ENCODE assay signal across 15 mouse cellular contexts in genomic region chr9:86186751-86187747, GRCm38 (mm10).
A peak's percentile ranks its signal among the peaks of the same experiment; 100 is the strongest.
DNase-seq lines count a peak whose midpoint lies in the region; ATAC-seq lines count a peak whose summit lies in the region.
"Had no signal": no experiment of that assay in that cellular context is flagged by ENCODE, and none has a peak within 500 bp of the region (broad histone marks: within the 10 kb centered on the region; RNA-seq: fewer than 3 reads in every experiment).

No protein-coding gene starts in this region.

- 66% methylated on average over 11 of the region's 11 CpGs for WGBS in embryonic facial prominence, embryonic 11.5 days
- 65% methylated on average over 11 of the region's 11 CpGs for WGBS in embryonic facial prominence, embryonic 10.5 days
- 41% methylated on average over 11 of the region's 11 CpGs for WGBS in hindbrain, embryonic 10.5 days
- WGBS in midbrain, embryonic 11.5 days = 14% methylated on average over 11 of the region's 11 CpGs

- no peak overlapping the region for H3K4me3 ChIP-seq in embryonic facial prominence, embryonic 11.5 days (ENCODE audit: low read depth, low read length)
- H3K4me3 ChIP-seq in embryonic facial prominence, embryonic 10.5 days = no peak overlapping the region
- H3K4me3 ChIP-seq in hindbrain, embryonic 10.5 days = no peak overlapping the region
- no peak overlapping the region for H3K4me3 ChIP-seq in midbrain, embryonic 11.5 days (ENCODE audit: low read depth, low read length)
- H3K4me3 ChIP-seq: heart, embryonic 15.5 days had no signal

- H3K9ac ChIP-seq in embryonic facial prominence, embryonic 11.5 days (replicated peaks; ENCODE audit: low read length) = no peak overlapping the region
- no peak overlapping the region for H3K9ac ChIP-seq in midbrain, embryonic 11.5 days (ENCODE audit: low read length)
- H3K9ac ChIP-seq: heart, embryonic 15.5 days; lung, embryonic 14.5 days had no signal

- H3K4me1 ChIP-seq in embryonic facial prominence, embryonic 11.5 days (ENCODE audit: control insufficient read depth, insufficient read depth, low read length) = no peaks in the 10 kb centered on the region
- H3K4me1 ChIP-seq in embryonic facial prominence, embryonic 10.5 days = peaks cover 13% of the 10 kb centered on the region
- peaks cover 36% of the 10 kb centered on the region for H3K4me1 ChIP-seq in hindbrain, embryonic 10.5 days (replicated peaks)
- peaks cover 32% of the 10 kb centered on the region for H3K4me1 ChIP-seq in midbrain, embryonic 11.5 days (ENCODE audit: control insufficient read depth, insufficient read depth, low read length)
- H3K4me1 ChIP-seq: heart, embryonic 15.5 days had no signal

- ATAC-seq in embryonic facial prominence, embryonic 11.5 days (replicated peaks; ENCODE audit: insufficient number of reproducible peaks, low FRiP score, low TSS enrichment, low read depth) = peak; percentile 78
- peak; percentile 94 for ATAC-seq in midbrain, embryonic 11.5 days (ENCODE audit: low FRiP score)

- no peak overlapping the region for H3K4me2 ChIP-seq in embryonic facial prominence, embryonic 11.5 days (ENCODE audit: low read depth, low read length)
- H3K4me2 ChIP-seq in midbrain, embryonic 11.5 days = peak overlapping the region; percentile 13; the same call in 1 of the 2 replicates
- H3K4me2 ChIP-seq: heart, embryonic 15.5 days; lung, embryonic 14.5 days had no signal

- no peaks in the 10 kb centered on the region for H3K27me3 ChIP-seq in embryonic facial prominence, embryonic 11.5 days (ENCODE audit: control insufficient read depth, insufficient read depth, low read length)
- H3K27me3 ChIP-seq in embryonic facial prominence, embryonic 10.5 days (replicated peaks; ENCODE audit: low read depth, poor library complexity, severe bottlenecking) = no peaks in the 10 kb centered on the region
- H3K27me3 ChIP-seq in hindbrain, embryonic 10.5 days (ENCODE audit: insufficient read depth, poor library complexity, severe bottlenecking) = no peaks in the 10 kb centered on the region
- no peaks in the 10 kb centered on the region for H3K27me3 ChIP-seq in midbrain, embryonic 11.5 days (ENCODE audit: control insufficient read depth, insufficient read depth, low read length)
- H3K27me3 ChIP-seq: CH12.LX; heart, embryonic 15.5 days had no signal

- DNase-seq in embryonic facial prominence, embryonic 11.5 days (ENCODE audit: low spot score) = no peak
- no peak for DNase-seq in embryonic facial prominence, embryonic 10.5 days (ENCODE audit: low spot score)
- peak; percentile 68 for DNase-seq in hindbrain, embryonic 10.5 days (ENCODE audit: low spot score)
- DNase-seq in midbrain, embryonic 11.5 days (ENCODE audit: low spot score, missing footprints) = peak; percentile 93
- DNase-seq in retina, embryonic 14.5 days (ENCODE audit: low spot score) = peak; percentile 50
- no peak for DNase-seq in heart, adult 9 months (ENCODE audit: low spot score in 2 of 2)
- no peak for DNase-seq in spleen, postnatal 10 days (ENCODE audit: low spot score in 2 of 2)
- no peak for DNase-seq in right cerebral cortex, adult 18-20 months
- DNase-seq: cerebellum, adult 18-20 months; gastrocnemius, postnatal 36 days; lung, embryonic 14.5 days; right cerebral cortex, postnatal 14 days had no signal

- H3K9me3 ChIP-seq in embryonic facial prominence, embryonic 11.5 days (replicated peaks; ENCODE audit: control insufficient read depth, low read length) = no peaks in the 10 kb centered on the region
- no peaks in the 10 kb centered on the region for H3K9me3 ChIP-seq in embryonic facial prominence, embryonic 10.5 days
- H3K9me3 ChIP-seq in hindbrain, embryonic 10.5 days = no peaks in the 10 kb centered on the region
- H3K9me3 ChIP-seq in midbrain, embryonic 11.5 days (ENCODE audit: control insufficient read depth, low read length) = no peaks in the 10 kb centered on the region
- H3K9me3 ChIP-seq: heart, embryonic 15.5 days had no signal

- H3K36me3 ChIP-seq in embryonic facial prominence, embryonic 11.5 days (replicated peaks; ENCODE audit: control insufficient read depth, insufficient read depth, low read depth, low read length) = no peaks in the 10 kb centered on the region
- no peaks in the 10 kb centered on the region for H3K36me3 ChIP-seq in embryonic facial prominence, embryonic 10.5 days (replicated peaks)
- H3K36me3 ChIP-seq in hindbrain, embryonic 10.5 days = no peaks in the 10 kb centered on the region
- H3K36me3 ChIP-seq in midbrain, embryonic 11.5 days (ENCODE audit: control insufficient read depth, insufficient read depth, low read length) = no peaks in the 10 kb centered on the region
- H3K36me3 ChIP-seq: heart, embryonic 15.5 days had no signal

- no peak overlapping the region for H3K27ac ChIP-seq in embryonic facial prominence, embryonic 11.5 days (replicated peaks; ENCODE audit: low read depth, low read length)
- H3K27ac ChIP-seq in embryonic facial prominence, embryonic 10.5 days (replicated peaks) = no peak overlapping the region
- H3K27ac ChIP-seq in hindbrain, embryonic 10.5 days = peak overlapping the region; percentile 78
- H3K27ac ChIP-seq in midbrain, embryonic 11.5 days (ENCODE audit: low read depth, low read length) = peak overlapping the region; percentile 61; the same call in 1 of the 2 replicates
- H3K27ac ChIP-seq: heart, embryonic 15.5 days; kidney, postnatal 0 days had no signal

Comparison
In these comparisons a context has a peak if more than half of its experiments do, and no peak if none do; other contexts are left out.
1. DNase-seq: peak in hindbrain, embryonic 10.5 days (single experiment), midbrain, embryonic 11.5 days (single experiment) and retina, embryonic 14.5 days (single experiment); none in embryonic facial prominence, embryonic 11.5 days (single experiment), embryonic facial prominence, embryonic 10.5 days (single experiment), heart, adult 9 months (0 of 2), spleen, postnatal 10 days (0 of 2) and right cerebral cortex, adult 18-20 months (single experiment).
2. H3K27ac ChIP-seq: peak in hindbrain, embryonic 10.5 days (single experiment) and midbrain, embryonic 11.5 days (single experiment); none in embryonic facial prominence, embryonic 11.5 days (single experiment) and embryonic facial prominence, embryonic 10.5 days (single experiment).